Mouse (Mus musculus): ENCODE results near the gene H6pd.

DNA sequence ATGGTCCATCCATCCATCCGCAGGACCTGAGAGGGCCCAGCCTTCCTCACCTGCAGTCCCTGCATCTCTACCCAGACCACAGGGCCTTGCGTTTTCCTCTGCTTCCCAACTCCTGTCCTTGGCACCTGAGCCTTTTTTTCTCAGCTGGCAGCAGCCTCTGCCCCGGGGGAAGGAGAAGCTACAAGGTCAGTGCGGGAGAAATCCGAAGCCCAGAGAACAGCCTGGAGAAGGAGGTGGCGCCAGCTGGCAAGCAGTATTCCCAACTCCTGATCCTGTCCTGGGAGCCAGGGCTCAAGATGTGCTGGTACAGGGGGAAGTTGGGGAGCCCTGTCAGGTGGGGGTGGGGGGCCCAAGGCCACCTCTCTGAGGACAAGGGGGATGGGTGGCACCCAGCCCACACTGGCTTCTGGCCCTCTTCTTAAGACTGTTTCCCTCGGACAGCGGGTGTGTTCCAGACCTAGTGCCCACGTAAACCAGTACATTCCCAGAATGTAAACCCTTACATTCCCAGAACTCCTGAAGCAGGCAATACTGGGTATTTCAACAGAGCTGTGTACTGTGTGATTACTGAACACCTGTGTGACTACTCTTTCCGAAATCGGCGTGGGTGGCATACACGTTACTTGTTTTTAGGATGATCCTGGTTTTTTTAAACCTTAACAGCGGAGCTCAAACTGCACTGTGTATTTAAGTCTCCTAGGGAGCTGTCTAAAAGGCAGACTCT lies 9.9 kb downstream of the H6pd start:
- TF ChIP-seq CTCF (IDR thresholded peaks at IDR 0.05; ENCODE audit: extremely low read depth, insufficient read length, insufficient replicate concordance, low read depth, low read length) = no peak
- no peak for TF ChIP-seq POLR2A (IDR thresholded peaks at IDR 0.05; ENCODE audit: low read depth, low read length)
